Mouse (Mus musculus) spleen, adult 2 months (tissue): ENCODE data around the gene Olfr464.

Source experiments
- CTCF ChIP-seq: fragments of 200-500 bp; IDR thresholded peaks from 2 replicates; pipeline ENCODE4 v1.5.1; 2011; ENCODE audit warnings: mild to moderate bottlenecking, inconsistent platforms; ENCODE audit not compliant: insufficient read depth, insufficient read length, insufficient replicate concordance; ENCODE audit errors: extremely low read depth
- POLR2A ChIP-seq: fragments of 200-500 bp; IDR thresholded peaks from 2 replicates; pipeline ENCODE4 v1.6.1; 2011; ENCODE audit warnings: low read depth, low read length, inconsistent platforms

DNA sequence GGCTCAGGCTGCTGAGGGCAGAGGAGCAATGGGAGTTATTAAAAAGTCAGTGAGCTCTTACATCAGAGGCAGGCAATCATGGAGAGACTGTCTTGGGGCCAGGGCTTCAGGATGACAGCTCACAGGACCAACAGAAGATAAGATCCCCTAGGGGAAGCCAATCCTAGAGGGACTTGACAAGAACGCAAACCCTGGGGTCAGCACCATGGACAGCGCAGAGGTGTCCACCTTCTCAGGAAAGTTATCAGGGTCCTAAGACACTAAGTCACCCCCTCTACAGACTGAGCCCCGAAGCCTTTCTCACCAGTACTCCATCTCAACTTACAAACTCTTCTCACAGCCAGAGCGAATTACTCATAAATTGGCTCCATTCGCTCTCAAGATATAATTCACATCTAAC is at the start of gene Olfr464:
- no peak for TF ChIP-seq POLR2A
- TF ChIP-seq CTCF, result no peak
